9 mouse cellular contexts compared by ENCODE assay signal in the genomic region with DNA sequence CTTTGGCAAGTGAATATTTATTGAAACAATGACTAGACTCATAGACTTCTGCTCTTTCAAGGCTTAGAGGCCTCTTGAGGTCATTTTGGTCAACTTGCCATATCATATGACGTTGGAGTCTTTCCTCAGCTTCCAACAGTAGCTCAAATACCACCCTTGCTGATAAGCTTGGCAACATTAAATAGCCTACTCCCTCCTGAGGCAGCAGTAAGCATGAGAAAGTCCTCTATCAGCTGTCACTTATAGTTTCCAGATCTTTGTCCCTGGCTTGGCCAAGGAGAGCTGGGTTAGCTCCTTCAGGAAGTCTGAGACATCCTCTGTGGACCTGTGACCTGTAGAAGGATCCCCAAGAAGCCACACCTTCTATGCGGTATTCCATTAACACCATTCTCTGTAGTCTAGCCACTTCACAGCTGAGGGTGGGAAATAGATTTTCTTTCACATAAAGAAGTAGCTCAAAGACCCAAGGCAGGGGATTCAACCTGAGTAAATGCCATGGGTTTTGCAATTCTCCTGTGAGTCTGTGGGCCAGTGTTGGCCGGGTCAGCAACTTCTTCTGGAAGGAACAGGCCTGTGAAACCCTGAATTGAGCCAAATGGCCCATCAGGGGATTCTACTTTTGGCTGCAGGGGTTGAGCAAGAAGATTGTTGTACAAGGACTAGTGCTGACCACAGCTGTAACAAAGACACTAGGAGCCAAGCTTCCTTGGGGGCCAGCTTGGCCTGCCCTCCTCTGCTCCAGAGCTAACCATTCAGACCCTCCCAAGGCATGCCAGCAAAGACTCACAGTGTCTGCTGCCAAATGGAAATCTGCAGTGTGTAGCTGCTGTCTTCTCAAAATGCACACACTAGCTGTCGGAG.
A peak's percentile ranks its signal among the peaks of the same experiment; 100 is the strongest.
DNase-seq lines count a peak whose midpoint lies in the region; ATAC-seq lines count a peak whose summit lies in the region.
"Had no signal": no experiment of that assay in that cellular context is flagged by ENCODE, and none has a peak within 500 bp of the region (broad histone marks: within the 10 kb centered on the region; RNA-seq: fewer than 3 reads in every experiment).

No protein-coding gene starts in this region.

- ATAC-seq in megakaryocyte progenitor cell, adult 5-6 weeks (replicated peaks; ENCODE audit: poor library complexity) = no peak

- peak; percentile 53 for DNase-seq in testis, postnatal 14 days (ENCODE audit: low spot score)
- no peak for DNase-seq in testis, postnatal 10 days (ENCODE audit: low spot score)
- peak; percentile 61 to 74 for DNase-seq in gastrocnemius, adult 8-10 months (ENCODE audit: low spot score in 2 of 2)
- DNase-seq in heart, postnatal 10 days = peak; percentile 82 to 85
- no peak for DNase-seq in kidney, adult 9 months
- DNase-seq in frontal cortex, adult 2 months (ENCODE audit: extremely low spot score in 1 of 2, low spot score in 1 of 2) = no peak
- DNase-seq: cerebellum, postnatal 25 days; right cerebral cortex, postnatal 4 days had no signal

- intact Hi-C loops in heart, postnatal 10 days (cut with DNase I) = loop anchor here (5.0 kb wide), 1 partner anchor 103 kb away; no protein-coding TSS in a partner anchor

Comparison
In these comparisons a context has a peak if more than half of its experiments do, and no peak if none do; other contexts are left out.
1. DNase-seq: peak in testis, postnatal 14 days (single experiment), gastrocnemius, adult 8-10 months (2 of 2) and heart, postnatal 10 days (2 of 2); none in testis, postnatal 10 days (single experiment), kidney, adult 9 months (single experiment) and frontal cortex, adult 2 months (0 of 2).